Mouse (Mus musculus) megakaryocyte, embryonic 14.5 days (primary cell): ENCODE data around the gene Hgd.

Experiments used
- FLI1 ChIP-seq: IDR thresholded peaks from 2 replicates; pipeline ENCODE4 v1.6.1; 2012; ENCODE audit warnings: low read length, inconsistent platforms, mixed read lengths
- GATA1 ChIP-seq: IDR thresholded peaks from 3 replicates; pipeline ENCODE4 v1.6.1; 2012; ENCODE audit warnings: mixed read lengths, low read length, inconsistent platforms, borderline replicate concordance

- TF ChIP-seq GATA1 (no peak), FLI1 (no peak)
Observed at GRCm38 (mm10) chr16:37575325-37575724, 4.6 kb upstream of the Hgd start.
